Mouse (Mus musculus): ENCODE results near the gene Vwa1.

- TF ChIP-seq GATA1 (IDR thresholded peaks at IDR 0.05; ENCODE audit: borderline replicate concordance, low read length) (no peak), FLI1 (IDR thresholded peaks at IDR 0.05; ENCODE audit: low read length) (no peak)
Observed at GRCm38 (mm10) chr4:155770626-155771025, 3.9 kb downstream of the Vwa1 start.
